Mouse (Mus musculus): ENCODE measurements around the gene Vax1. TPM values are rescaled to one million over a fixed set of nuclear protein-coding genes. Genes with fewer than 3 reads are reported as not detected.

Vax1 gene
- polyA plus RNA-seq, 1 experiment from 2014 or later, result not detected

- Histone ChIP-seq H3K4me1 (peaks cover 41% of the 10 kb centered on the region), H3K27ac (replicated peaks) (no peak overlapping the region), H3K27me3 (replicated peaks) (peaks cover 100% of the 10 kb centered on the region), H3K9me3 (no peaks in the 10 kb centered on the region), H3K4me2 (no peak overlapping the region), H3K9ac (no peak overlapping the region), H3K36me3 (no peaks in the 10 kb centered on the region), H3K4me3 (no peak overlapping the region)
- no peak for ATAC-seq (ENCODE audit: extremely low read depth, insufficient number of reproducible peaks, low FRiP score, low TSS enrichment)
- 5% methylated on average over 17 of the region's 17 CpGs for WGBS
These were observed 1.4 kb downstream of the Vax1 start for GRCm38 (mm10) chr19:59168386-59168905.

GRCm38 (mm10) chr19:59167871-59168270, 2.0 kb downstream of the Vax1 start:
- no peak for ATAC-seq (ENCODE audit: extremely low read depth, insufficient number of reproducible peaks, low FRiP score, low TSS enrichment)
- peaks cover 100% of the 10 kb centered on the region for H3K27me3 ChIP-seq (replicated peaks)
- H3K9me3 ChIP-seq, result no peaks in the 10 kb centered on the region

GRCm38 (mm10) chr19:59166879-59167278, 3.0 kb downstream of the Vax1 start:
- Histone ChIP-seq H3K36me3 (no peaks in the 10 kb centered on the region), H3K27me3 (replicated peaks) (peaks cover 100% of the 10 kb centered on the region), H3K9ac (peak overlapping the region; percentile 70), H3K27ac (replicated peaks) (no peak overlapping the region), H3K4me3 (peak overlapping the region; percentile 55), H3K4me1 (peaks cover 40% of the 10 kb centered on the region), H3K4me2 (peak overlapping the region; percentile 80), H3K9me3 (no peaks in the 10 kb centered on the region)
- ATAC-seq (ENCODE audit: extremely low read depth, insufficient number of reproducible peaks, low FRiP score, low TSS enrichment), result no peak
- WGBS, result 7% methylated on average over 13 of the region's 13 CpGs

More at GRCm38 (mm10) chr19:59167871-59168270, 2.0 kb downstream of the Vax1 start:
- WGBS, result 40% methylated on average over 5 of the region's 5 CpGs
- Histone ChIP-seq H3K4me3 (no peak overlapping the region), H3K36me3 (no peaks in the 10 kb centered on the region), H3K4me1 (peaks cover 41% of the 10 kb centered on the region), H3K9ac (no peak overlapping the region), H3K27ac (replicated peaks) (no peak overlapping the region), H3K4me2 (no peak overlapping the region)

DNA sequence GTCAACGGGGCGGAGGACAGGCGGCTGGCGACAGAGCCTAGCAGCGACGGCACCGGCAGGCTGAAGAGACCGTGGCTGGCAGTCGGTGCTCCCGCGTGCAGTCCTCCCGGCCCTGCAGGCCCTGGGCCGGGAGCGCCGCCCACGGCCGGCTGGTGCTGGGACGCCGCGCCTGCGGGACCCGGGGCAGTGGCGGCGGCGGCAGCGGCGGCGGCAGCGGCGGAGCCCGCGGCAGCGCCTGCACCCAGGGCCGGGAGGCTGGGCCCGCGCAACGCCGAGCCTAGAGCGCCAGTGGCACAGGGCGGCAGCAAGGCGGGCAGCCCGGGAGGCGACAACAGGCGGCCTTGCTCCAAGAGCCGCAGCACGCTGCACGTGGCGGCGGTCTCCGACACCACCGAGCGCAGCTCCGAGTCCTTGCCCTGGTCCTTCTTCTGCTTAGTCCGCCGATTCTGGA, 3.5 kb downstream of the Vax1 start:
- peak overlapping the region; percentile 70 for H3K9ac ChIP-seq
- no peak overlapping the region for H3K27ac ChIP-seq (replicated peaks)

GRCm38 (mm10) chr19:59165577-59165976, 4.3 kb downstream of the Vax1 start:
- Histone ChIP-seq H3K4me2 (peak overlapping the region; percentile 80; the same call in 1 of the 2 replicates), H3K4me1 (peaks cover 31% of the 10 kb centered on the region), H3K27me3 (replicated peaks) (peaks cover 100% of the 10 kb centered on the region), H3K27ac (replicated peaks) (no peak overlapping the region), H3K9ac (no peak overlapping the region), H3K4me3 (no peak overlapping the region; the same call in 1 of the 2 replicates), H3K36me3 (no peaks in the 10 kb centered on the region), H3K9me3 (no peaks in the 10 kb centered on the region)
- no peak for ATAC-seq (ENCODE audit: extremely low read depth, insufficient number of reproducible peaks, low FRiP score, low TSS enrichment)
- 14% methylated on average over 7 of the region's 7 CpGs for WGBS

More for the DNA sequence above, 3.5 kb downstream of the Vax1 start:
- no peak for ATAC-seq (ENCODE audit: extremely low read depth, insufficient number of reproducible peaks, low FRiP score, low TSS enrichment)
- H3K4me3 ChIP-seq, result peak overlapping the region; percentile 55
- H3K27me3 ChIP-seq (replicated peaks), result peaks cover 100% of the 10 kb centered on the region
- H3K4me1 ChIP-seq, result peaks cover 35% of the 10 kb centered on the region
- WGBS, result under 1% methylated on average over 55 of the region's 55 CpGs
- H3K4me2 ChIP-seq, result peak overlapping the region; percentile 80
- no peaks in the 10 kb centered on the region for H3K9me3 ChIP-seq
- H3K36me3 ChIP-seq, result no peaks in the 10 kb centered on the region

- H3K27me3 ChIP-seq (replicated peaks), result peaks cover 99% of the 10 kb centered on the region
- ATAC-seq (ENCODE audit: extremely low read depth, insufficient number of reproducible peaks, low FRiP score, low TSS enrichment), result no peak
- H3K36me3 ChIP-seq, result no peaks in the 10 kb centered on the region
- no peak overlapping the region for H3K4me2 ChIP-seq
- no peak overlapping the region for H3K4me3 ChIP-seq
- no peak overlapping the region for H3K27ac ChIP-seq (replicated peaks)
- no peaks in the 10 kb centered on the region for H3K9me3 ChIP-seq
- H3K4me1 ChIP-seq, result peaks cover 25% of the 10 kb centered on the region
- no peak overlapping the region for H3K9ac ChIP-seq
- 15% methylated on average over 16 of the region's 16 CpGs for WGBS
These were observed 4.8 kb downstream of the Vax1 start for GRCm38 (mm10) chr19:59164896-59165560.

DNA sequence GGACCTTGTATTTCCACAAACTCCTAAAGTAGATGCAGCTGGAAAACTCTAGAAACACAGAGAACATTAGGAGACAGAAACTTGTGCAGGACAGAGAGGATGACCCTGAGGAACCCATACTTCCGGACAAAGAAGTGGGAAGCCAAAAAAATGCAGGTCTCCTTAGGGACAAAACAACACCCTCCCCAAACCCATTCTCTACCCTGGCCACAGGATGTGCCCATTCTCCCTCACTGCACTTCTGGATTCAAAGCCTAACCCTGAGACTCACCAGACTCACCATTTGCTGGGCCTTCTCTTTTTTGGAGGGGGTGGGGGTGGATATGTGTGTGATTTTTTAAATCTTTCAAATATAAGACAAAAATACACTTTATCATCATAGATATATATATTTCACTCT, 5.7 kb downstream of the Vax1 start:
- ATAC-seq (ENCODE audit: extremely low read depth, insufficient number of reproducible peaks, low FRiP score, low TSS enrichment), result no peak
- no peak overlapping the region for H3K9ac ChIP-seq
- 20% methylated on average over 1 of the region's 1 CpGs for WGBS
- peaks cover 16% of the 10 kb centered on the region for H3K4me1 ChIP-seq
- no peaks in the 10 kb centered on the region for H3K9me3 ChIP-seq
- no peak overlapping the region for H3K4me2 ChIP-seq
- H3K27ac ChIP-seq (replicated peaks), result no peak overlapping the region
- H3K36me3 ChIP-seq, result no peaks in the 10 kb centered on the region
- peaks cover 99% of the 10 kb centered on the region for H3K27me3 ChIP-seq (replicated peaks)
- H3K4me3 ChIP-seq, result no peak overlapping the region

GRCm38 (mm10) chr19:59156702-59157101, 13.2 kb downstream of the Vax1 start:
- H3K9ac ChIP-seq, result no peak overlapping the region
- ATAC-seq (ENCODE audit: extremely low read depth, insufficient number of reproducible peaks, low FRiP score, low TSS enrichment), result no peak
- no peaks in the 10 kb centered on the region for H3K9me3 ChIP-seq
- no peak overlapping the region for H3K27ac ChIP-seq (replicated peaks)
- no peak overlapping the region for H3K4me2 ChIP-seq
- peaks cover 55% of the 10 kb centered on the region for H3K27me3 ChIP-seq (replicated peaks)
- no peak overlapping the region for H3K4me3 ChIP-seq
- H3K36me3 ChIP-seq, result no peaks in the 10 kb centered on the region
- whole genome bisulfite sequencing, result 49% methylated on average over 4 of the region's 4 CpGs
- no peaks in the 10 kb centered on the region for H3K4me1 ChIP-seq

DNA sequence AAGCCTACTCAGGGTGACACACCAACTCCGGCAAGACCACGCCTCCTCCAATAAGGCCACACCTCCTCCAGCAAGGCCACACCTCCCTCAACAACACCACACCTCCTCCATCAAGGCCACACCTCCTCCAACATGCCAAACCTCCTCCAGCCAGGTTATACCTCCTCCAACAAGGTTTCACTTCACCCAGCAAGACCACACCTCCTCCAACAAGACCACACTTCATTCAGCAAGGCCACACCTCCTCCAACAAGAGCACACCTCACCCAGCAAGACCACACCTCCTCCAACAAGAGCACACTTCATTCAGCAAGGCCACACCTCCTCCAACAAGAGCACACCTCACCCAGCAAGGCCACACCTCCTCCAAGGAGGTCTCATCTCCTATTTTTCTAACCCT, 15.7 kb downstream of the Vax1 start:
- H3K4me1 ChIP-seq, result no peaks in the 10 kb centered on the region
- H3K36me3 ChIP-seq, result no peaks in the 10 kb centered on the region
- H3K27me3 ChIP-seq (replicated peaks), result peaks cover 30% of the 10 kb centered on the region
- no peak overlapping the region for H3K4me3 ChIP-seq
- H3K9ac ChIP-seq, result no peak overlapping the region
- no peak overlapping the region for H3K27ac ChIP-seq (replicated peaks)
- WGBS, result 72% methylated on average over 2 of the region's 2 CpGs
- no peak overlapping the region for H3K4me2 ChIP-seq
- H3K9me3 ChIP-seq, result no peaks in the 10 kb centered on the region
- ATAC-seq (ENCODE audit: extremely low read depth, insufficient number of reproducible peaks, low FRiP score, low TSS enrichment), result no peak

GRCm38 (mm10) chr19:59145492-59146140, 24.2 kb downstream of the Vax1 start:
- no peaks in the 10 kb centered on the region for H3K36me3 ChIP-seq
- no peak overlapping the region for H3K9ac ChIP-seq
- H3K27ac ChIP-seq (replicated peaks), result no peak overlapping the region
- no peak overlapping the region for H3K4me3 ChIP-seq
- ATAC-seq (ENCODE audit: extremely low read depth, insufficient number of reproducible peaks, low FRiP score, low TSS enrichment), result no peak
- H3K4me2 ChIP-seq, result no peak overlapping the region
- no peaks in the 10 kb centered on the region for H3K9me3 ChIP-seq
- WGBS, result 66% methylated on average over 9 of the region's 9 CpGs
- peaks cover 14% of the 10 kb centered on the region; the same call in 1 of the 2 replicates for H3K27me3 ChIP-seq (replicated peaks)
- H3K4me1 ChIP-seq, result no peaks in the 10 kb centered on the region

DNA sequence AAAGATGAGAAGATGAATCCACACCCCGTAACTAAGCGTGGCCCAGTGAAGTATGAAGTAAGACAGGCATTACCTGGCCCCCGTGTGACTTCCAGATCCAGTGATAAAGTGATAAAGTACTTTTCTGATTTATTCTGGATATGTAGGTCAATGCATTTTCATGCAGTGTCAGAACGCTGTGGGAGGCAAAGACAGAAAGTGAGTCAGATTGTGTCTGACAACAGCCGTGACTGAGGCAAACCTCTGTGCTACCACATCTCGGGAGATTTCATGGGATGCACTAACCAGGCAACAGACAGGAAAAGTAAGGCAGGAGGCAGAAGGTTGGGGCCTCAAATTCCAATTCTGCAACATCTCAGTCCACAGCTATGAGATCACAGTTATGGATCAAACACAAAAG, 24.8 kb downstream of the Vax1 start:
- H3K9ac ChIP-seq, result no peak overlapping the region
- no peaks in the 10 kb centered on the region for H3K9me3 ChIP-seq
- H3K4me2 ChIP-seq, result no peak overlapping the region
- H3K4me3 ChIP-seq, result no peak overlapping the region
- WGBS, result 63% methylated on average over 6 of the region's 6 CpGs
- H3K27ac ChIP-seq (replicated peaks), result no peak overlapping the region
- no peaks in the 10 kb centered on the region for H3K36me3 ChIP-seq
- no peak for ATAC-seq (ENCODE audit: extremely low read depth, insufficient number of reproducible peaks, low FRiP score, low TSS enrichment)
- no peaks in the 10 kb centered on the region for H3K4me1 ChIP-seq
- H3K27me3 ChIP-seq (replicated peaks), result peaks cover 14% of the 10 kb centered on the region
